In genomic region chr16:90353156-90353555, GRCm38 (mm10) we compare ENCODE assay signal across 19 mouse cellular contexts. TPM values are rescaled to one million over a fixed set of nuclear protein-coding genes. Genes with fewer than 3 reads are reported as not detected.
A peak's percentile ranks its signal among the peaks of the same experiment; 100 is the strongest.
DNase-seq lines count a peak whose midpoint lies in the region; ATAC-seq and TF ChIP-seq lines count a peak whose summit lies in the region.
"Had no signal": no experiment of that assay in that cellular context is flagged by ENCODE, and none has a peak within 500 bp of the region (broad histone marks: within the 10 kb centered on the region; RNA-seq: fewer than 3 reads in every experiment).

No protein-coding gene starts in this region.

- ATAC-seq in lung, embryonic 14.5 days (ENCODE audit: insufficient read depth) = no peak
- ATAC-seq in lung, postnatal 0 days = no peak
- ATAC-seq in intestine, embryonic 16.5 days = no peak

- WGBS in lung, embryonic 14.5 days = 59% methylated on average over 5 of the region's 5 CpGs
- 69% methylated on average over 5 of the region's 5 CpGs for WGBS in lung, postnatal 0 days
- WGBS in intestine, embryonic 16.5 days = 81% methylated on average over 5 of the region's 5 CpGs

- DNase-seq in lung, embryonic 14.5 days = no peak
- DNase-seq in lung, postnatal 0 days (ENCODE audit: low spot score) = no peak
- DNase-seq in brain, adult 2 months (ENCODE audit: low read depth, low spot score) = peak; percentile 65
- DNase-seq in brain, embryonic 14.5 days (ENCODE audit: low read depth) = peak; percentile 85
- DNase-seq in layer of hippocampus, postnatal 10 days (ENCODE audit: low spot score in 2 of 2) = peak; percentile 31 to 42
- DNase-seq in heart, adult 8-10 months (ENCODE audit: low spot score) = no peak
- DNase-seq: cerebellum, adult 9-10 months; heart, postnatal 10 days; kidney, adult 18-20 months; kidney, postnatal 10 days; left cerebral cortex, postnatal 4 days; liver; thymus, postnatal 25 days had no signal

- no peaks in the 10 kb centered on the region for H3K27me3 ChIP-seq in lung, embryonic 14.5 days (ENCODE audit: insufficient read depth, low read length)
- H3K27me3 ChIP-seq in lung, postnatal 0 days (replicated peaks; ENCODE audit: insufficient read depth, low read length) = no peaks in the 10 kb centered on the region
- H3K27me3 ChIP-seq in intestine, embryonic 16.5 days (replicated peaks; ENCODE audit: control insufficient read depth, insufficient read depth, low read length) = no peaks in the 10 kb centered on the region

- TF ChIP-seq POLR2A in brain, embryonic 14.5 days (IDR thresholded peaks at IDR 0.05; ENCODE audit: borderline replicate concordance, extremely low read depth, insufficient read depth, insufficient read length, poor library complexity, severe bottlenecking) = no peak

- TF ChIP-seq CTCF in lung, embryonic 14.5 days (IDR thresholded peaks at IDR 0.05; ENCODE audit: low read depth) = no peak
- no peak for TF ChIP-seq CTCF in lung, postnatal 0 days (IDR thresholded peaks at IDR 0.05)
- TF ChIP-seq CTCF in brain, embryonic 14.5 days (IDR thresholded peaks at IDR 0.05; ENCODE audit: borderline replicate concordance, extremely low read depth, insufficient read depth, insufficient read length) = no peak

- H3K27ac ChIP-seq in lung, embryonic 14.5 days (ENCODE audit: low read depth) = peak overlapping the region; percentile 51; the same call in 1 of the 2 replicates
- no peak overlapping the region for H3K27ac ChIP-seq in lung, postnatal 0 days (ENCODE audit: low read length)
- no peak overlapping the region for H3K27ac ChIP-seq in intestine, embryonic 16.5 days (ENCODE audit: low read length)
- H3K27ac ChIP-seq: heart, embryonic 10.5 days; macrophage; midbrain, embryonic 10.5 days had no signal

- H3K4me3 ChIP-seq in lung, embryonic 14.5 days (ENCODE audit: low read depth, low read length) = no peak overlapping the region
- no peak overlapping the region for H3K4me3 ChIP-seq in lung, postnatal 0 days (ENCODE audit: low read depth, low read length)
- H3K4me3 ChIP-seq in intestine, embryonic 16.5 days (ENCODE audit: low read length) = no peak overlapping the region
- H3K4me3 ChIP-seq: erythroblast, embryonic 14.5 days; heart, embryonic 10.5 days; midbrain, embryonic 10.5 days had no signal

- H3K36me3 ChIP-seq in lung, embryonic 14.5 days (ENCODE audit: insufficient read depth) = no peaks in the 10 kb centered on the region
- no peaks in the 10 kb centered on the region for H3K36me3 ChIP-seq in lung, postnatal 0 days (ENCODE audit: insufficient read depth, low read length)
- H3K36me3 ChIP-seq in intestine, embryonic 16.5 days (ENCODE audit: control insufficient read depth, insufficient read depth, low read length) = no peaks in the 10 kb centered on the region
- H3K36me3 ChIP-seq: heart, embryonic 10.5 days; midbrain, embryonic 10.5 days had no signal

- no peak overlapping the region for H3K4me2 ChIP-seq in lung, embryonic 14.5 days
- H3K4me2 ChIP-seq in lung, postnatal 0 days (replicated peaks; ENCODE audit: low read depth, low read length) = no peak overlapping the region
- no peak overlapping the region for H3K4me2 ChIP-seq in intestine, embryonic 16.5 days (ENCODE audit: low read depth, low read length)

- no peaks in the 10 kb centered on the region for H3K9me3 ChIP-seq in lung, embryonic 14.5 days (ENCODE audit: low read depth, low read length)
- H3K9me3 ChIP-seq in lung, postnatal 0 days (ENCODE audit: low read length) = no peaks in the 10 kb centered on the region
- H3K9me3 ChIP-seq in intestine, embryonic 16.5 days (ENCODE audit: control insufficient read depth, low read length) = no peaks in the 10 kb centered on the region
- H3K9me3 ChIP-seq: heart, embryonic 10.5 days; midbrain, embryonic 10.5 days had no signal

- H3K4me1 ChIP-seq in lung, embryonic 14.5 days (ENCODE audit: insufficient read depth) = 0 out of 2 replicates have a peak, but pooled peaks cover 4% of the 10 kb centered on the region
- no peaks in the 10 kb centered on the region for H3K4me1 ChIP-seq in lung, postnatal 0 days (ENCODE audit: insufficient read depth, low read depth, low read length)
- no peaks in the 10 kb centered on the region for H3K4me1 ChIP-seq in intestine, embryonic 16.5 days (ENCODE audit: control insufficient read depth, insufficient read depth, low read length)

- TF ChIP-seq EP300 in lung, postnatal 0 days (IDR thresholded peaks at IDR 0.05) = no peak

- H3K9ac ChIP-seq in lung, embryonic 14.5 days = no peak overlapping the region
- H3K9ac ChIP-seq in lung, postnatal 0 days (replicated peaks; ENCODE audit: low read depth) = no peak overlapping the region
- H3K9ac ChIP-seq in intestine, embryonic 16.5 days (ENCODE audit: low read depth, low read length) = no peak overlapping the region

RNA-seq across cellular contexts. Expression of gene Hunk, which starts 32.7 kb away (rescaled TPM):
- polyA plus RNA-seq in lung, embryonic 14.5 days (2014; fragmentation: Nextera tagmentation; extraction: Ambion mirVana) = 21.2 and 21.3 TPM in 2 replicates
- polyA plus RNA-seq in lung, postnatal 0 days (2015; fragmentation: Nextera tagmentation; extraction: Ambion mirVana) = 6.4 and 7.4 TPM in 2 replicates
- 14.3 and 19.4 TPM in 2 replicates for polyA plus RNA-seq in brain, embryonic 14.5 days (2012; rRNA removed)
- 10 to 100 TPM; 28.9 to 32.6 TPM for total RNA-seq in layer of hippocampus, postnatal 10 days (2021)
- polyA plus RNA-seq in intestine, embryonic 16.5 days (2015; fragmentation: Nextera tagmentation; extraction: Ambion mirVana) = 4.2 and 5.1 TPM in 2 replicates
- under 1 TPM; 0.19 to 0.79 (median 0.45) TPM for total RNA-seq in heart, adult 8-10 months (2022)
- total RNA-seq: common myeloid progenitor, adult 5-6 weeks had no signal
- polyA plus RNA-seq: erythroblast, embryonic 14.5 days; macrophage had no signal

Comparison
In these comparisons a context has a peak if more than half of its experiments do, and no peak if none do; other contexts are left out.
1. DNase-seq: peak in brain, adult 2 months (single experiment), brain, embryonic 14.5 days (single experiment) and layer of hippocampus, postnatal 10 days (2 of 2); none in lung, embryonic 14.5 days (single experiment), lung, postnatal 0 days (single experiment) and heart, adult 8-10 months (single experiment).